Mouse (Mus musculus) mature B cell (primary cell): ENCODE measurements at regions not wholly inside any gene's neighbourhood (a gene's known extent, or its start where the extent isn't known, plus 50 kb on each side); places are given as distances from the start of the nearest gene placed in this dataset.

Source experiments
- in situ Hi-C: fragments of 300-500 bp; cut with MboI; formaldehyde crosslinking; loops from 2 replicates; pipeline ENCODE4 v1.14.3; 2019

DNA sequence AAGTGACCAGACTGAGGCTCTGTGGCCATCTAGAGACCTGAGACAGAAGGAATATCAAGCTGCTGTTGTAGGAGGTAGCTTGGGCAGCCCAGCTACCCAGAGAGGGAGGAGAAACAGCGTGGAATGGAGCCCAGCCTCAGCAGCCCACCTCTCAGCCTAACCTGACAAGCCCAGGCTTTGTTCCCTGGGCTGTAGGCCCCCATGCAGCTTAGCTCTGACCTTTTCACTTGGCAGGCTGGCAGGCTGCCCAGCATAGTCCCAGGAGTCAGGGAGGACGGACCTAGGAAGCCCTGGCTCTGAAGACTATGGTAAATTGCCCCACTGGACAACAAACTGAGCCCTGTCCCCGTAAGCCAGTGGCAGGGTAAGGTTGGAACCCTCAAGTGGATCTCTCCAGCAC, 141.8 kb upstream of the Csf3r start:
- in situ Hi-C loops, result no loop called here

DNA sequence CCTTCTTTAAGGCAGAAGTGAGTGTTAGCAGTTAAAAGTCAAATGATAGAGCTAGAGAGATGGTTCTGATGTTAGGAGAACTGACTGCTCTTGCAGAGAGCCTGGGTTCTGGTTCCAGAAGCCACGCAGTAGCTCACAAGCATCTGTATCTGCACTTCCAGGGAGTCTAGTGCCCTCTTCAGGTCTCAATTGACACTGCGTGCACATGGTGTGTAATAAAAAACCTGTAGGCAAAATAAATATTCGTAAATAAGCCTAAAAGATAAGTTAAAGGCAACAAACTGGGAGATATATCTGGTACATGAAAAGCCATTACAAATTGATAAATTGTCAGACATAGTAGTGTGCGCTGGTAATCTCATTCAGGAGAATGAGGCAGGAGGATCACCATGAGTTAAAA, 133.8 kb upstream of the Csf3r start:
- in situ Hi-C loops, result no loop called here

DNA sequence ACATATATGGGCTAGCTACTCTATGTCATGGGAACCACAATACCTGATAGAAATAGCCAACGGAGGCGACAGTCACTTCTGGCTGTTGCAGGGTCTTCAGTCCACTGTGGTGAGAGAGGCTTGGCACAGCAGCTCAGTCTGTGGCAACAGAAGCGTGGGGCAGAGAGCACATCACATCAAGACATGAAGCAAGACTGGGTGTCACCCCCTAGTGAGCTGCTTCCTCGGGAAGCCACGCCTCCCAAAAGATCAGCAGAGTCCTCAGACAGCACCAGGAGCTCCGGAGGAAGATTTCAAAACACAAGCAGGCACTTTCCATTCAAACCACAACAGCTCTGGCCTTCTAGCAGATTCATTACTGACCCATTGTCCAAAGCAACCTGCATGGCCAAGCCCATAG, 131.2 kb upstream of the Csf3r start:
- in situ Hi-C loops, result no loop called here

DNA sequence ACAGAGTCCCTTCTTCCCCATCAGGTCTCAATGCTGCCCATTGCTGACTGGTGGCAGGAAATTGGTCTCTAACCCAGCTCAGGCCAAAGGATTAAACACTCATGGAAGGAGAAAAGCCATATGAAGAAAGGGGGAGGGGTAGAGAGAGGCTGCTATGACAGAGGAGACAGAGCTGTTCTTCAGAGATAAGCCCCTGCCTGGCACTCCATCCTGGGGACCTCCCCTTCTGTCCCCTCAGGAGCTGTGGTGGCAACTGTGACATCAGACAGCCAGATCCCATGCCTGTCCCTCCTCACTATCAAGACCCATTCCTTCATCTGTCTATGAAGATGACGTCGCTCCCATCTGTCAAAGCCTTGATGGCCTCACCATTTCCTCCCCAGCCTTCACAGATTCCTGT, 126.6 kb upstream of the Csf3r start:
- in situ Hi-C loops, result no loop called here

DNA sequence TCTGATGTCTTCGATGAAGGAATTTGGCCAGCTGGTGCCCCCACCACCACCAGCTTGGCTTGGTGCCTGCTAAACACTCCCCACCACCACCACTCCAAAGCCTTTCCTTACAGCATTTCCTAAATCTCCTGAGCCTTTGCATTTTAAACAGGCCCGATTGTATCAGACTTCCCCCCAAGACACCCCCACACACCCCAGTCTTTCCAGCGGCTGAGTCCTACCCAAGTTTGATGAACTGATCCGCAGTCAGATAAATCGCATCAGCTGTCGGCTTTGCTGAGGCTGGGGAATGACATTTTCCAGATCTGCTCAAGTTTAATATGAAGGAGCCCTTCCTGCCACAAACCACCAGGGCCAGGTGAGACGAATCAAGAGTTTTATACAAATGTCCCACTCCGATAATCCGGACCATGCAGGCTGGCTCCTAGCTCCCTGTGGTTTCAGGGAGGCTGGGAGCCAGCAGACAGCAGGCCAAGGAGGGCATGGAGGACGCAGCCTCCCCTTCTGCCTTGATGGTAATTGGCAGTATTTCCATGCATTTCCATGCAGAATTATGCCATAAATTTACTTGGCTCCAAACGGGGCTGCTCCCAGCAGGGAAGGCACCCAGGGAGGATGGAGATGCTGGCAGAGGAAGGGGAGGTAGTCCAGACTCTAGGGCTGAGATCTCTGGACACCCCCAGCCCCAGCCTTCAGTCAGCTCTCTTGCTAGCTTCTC, 125.6 kb upstream of the Csf3r start:
- in situ Hi-C loops, result no loop called here

DNA sequence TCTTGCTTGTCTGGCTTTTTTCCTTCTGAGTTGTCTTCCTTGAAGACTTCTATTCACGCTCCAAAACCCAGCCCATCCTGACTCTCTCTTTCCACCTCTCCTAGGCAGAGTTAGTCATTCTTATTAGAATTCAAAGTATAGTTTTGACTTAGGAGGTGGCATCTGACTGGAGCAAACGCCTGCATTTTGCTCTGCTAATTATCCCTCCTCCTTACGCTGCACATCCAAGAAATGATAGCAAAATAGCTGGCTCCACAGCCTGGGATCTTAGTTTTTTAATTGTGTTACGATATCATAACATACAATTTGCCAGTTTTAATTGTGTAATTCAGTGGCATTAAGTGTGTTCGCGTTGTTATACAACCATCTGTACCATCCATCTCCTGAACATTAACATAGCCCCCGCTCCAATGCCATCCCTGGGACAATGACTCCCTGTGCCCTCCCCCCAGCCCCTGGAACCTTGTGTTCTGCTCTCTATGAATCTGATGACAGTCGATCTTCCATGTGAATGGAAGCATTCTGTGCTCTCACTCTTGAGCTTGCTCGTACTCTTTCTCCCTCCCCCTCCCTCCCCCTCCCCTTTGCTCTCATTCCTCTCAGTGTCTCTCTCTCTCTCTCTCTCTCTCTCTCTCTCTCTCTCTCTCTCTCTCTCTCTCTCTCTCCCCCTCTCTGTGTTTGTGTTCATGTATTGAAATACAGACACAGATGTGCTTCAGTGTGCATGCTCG, 122.6 kb upstream of the Csf3r start:
- in situ Hi-C loops, result no loop called here

DNA sequence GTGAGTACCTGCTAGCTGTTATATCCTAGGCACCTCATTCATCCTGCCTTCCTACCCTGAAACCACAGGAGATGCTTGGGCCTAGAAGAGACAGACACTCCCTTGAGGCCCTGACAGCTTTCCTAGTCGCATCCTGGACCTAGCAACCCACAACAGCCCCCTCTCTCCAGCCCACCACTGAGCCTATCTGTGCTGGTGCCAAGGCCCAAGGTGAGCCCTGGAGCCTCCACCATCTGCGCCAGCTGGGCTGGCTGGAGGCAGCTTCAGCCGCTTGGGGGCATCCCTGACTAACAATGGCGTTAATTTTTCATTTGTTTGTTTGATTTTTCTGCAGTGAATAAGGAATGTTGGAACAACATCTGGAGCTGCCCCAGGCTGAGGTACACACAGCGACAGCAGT, 118.1 kb upstream of the Csf3r start:
- in situ Hi-C loops, result no loop called here

DNA sequence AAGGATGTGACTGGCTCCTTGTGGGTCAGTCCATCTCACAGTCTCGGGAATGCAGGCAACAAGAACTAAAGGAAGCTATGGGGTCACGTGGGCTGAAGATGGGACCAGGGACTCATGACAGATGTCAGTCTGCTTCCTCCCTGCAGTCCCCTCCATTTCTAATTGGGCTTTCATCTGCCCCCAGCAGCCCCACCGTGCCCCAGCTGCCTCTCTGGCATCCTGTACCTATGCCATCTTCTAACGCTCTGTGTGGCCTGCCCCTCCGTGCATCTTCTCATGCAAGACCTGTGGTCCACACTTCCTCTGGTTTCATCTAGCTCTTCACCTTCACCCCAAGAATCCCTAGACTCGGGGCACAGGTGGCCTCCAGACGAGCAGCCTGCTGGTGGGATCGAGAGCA, 115.4 kb upstream of the Csf3r start:
- in situ Hi-C loops, result no loop called here

DNA sequence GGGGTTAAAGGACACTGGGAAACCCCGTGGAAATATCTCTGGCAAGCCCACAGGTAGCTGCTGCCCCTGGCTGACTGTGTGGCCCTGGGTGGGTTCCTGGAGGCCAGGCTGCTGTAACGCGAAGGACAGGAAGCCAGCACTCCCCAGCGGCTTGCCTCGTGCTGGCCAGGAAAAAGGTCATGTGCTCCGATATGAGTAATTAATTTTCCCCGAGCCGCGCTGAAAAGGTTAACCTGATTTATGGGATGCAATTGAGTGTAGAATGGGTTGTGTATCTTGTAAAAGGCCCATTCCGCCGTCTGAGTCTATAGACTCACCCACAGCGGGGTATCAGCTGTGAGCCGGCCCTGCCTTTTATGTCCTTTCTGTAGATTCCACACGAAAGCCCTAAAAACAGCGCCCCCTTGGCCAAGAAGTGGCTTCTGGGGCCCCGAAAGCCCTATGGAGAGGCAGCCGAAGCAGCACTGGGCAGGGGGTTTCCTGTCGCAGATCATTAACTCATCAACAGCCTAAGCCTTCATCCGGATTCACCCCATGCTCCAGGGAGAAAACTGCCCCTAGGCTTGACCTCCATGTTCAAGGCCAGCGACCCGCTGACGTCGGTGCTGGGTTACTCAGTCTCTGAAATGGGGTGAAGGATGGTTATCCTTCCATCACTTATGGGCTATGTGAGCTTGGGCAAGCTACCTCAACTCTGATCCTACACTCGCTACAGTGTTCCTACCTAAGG, 112.6 kb upstream of the Csf3r start:
- in situ Hi-C loops, result no loop called here

DNA sequence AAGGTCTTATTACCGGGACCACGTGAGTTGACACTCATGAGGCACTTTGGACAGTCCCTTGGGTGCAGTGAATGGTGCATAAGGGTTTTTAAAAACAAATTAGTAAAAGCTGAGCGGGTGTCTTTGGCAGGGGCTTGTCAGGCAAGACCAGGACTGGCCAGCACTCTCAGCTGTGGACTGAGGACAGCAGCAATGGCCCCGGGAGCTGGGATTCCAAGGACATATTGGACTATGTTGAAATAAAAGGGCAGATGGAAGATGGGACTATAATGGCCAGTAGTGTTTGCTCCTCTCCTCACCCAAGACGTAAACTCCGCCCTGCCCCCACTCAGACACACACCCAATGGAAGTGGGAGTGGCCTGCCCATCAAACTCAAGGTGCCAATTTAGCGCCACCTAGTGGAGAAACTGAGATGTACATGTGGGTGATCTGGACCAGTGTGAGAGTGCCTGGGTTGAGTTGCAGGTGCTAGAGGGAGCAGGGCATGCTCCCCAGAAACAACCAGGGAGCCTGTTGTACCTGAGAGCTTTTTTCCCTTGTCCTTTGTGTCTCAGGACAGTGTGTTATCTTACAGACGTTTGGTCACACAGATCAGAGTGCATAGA, 111.8 kb upstream of the Csf3r start:
- in situ Hi-C loops, result no loop called here

DNA sequence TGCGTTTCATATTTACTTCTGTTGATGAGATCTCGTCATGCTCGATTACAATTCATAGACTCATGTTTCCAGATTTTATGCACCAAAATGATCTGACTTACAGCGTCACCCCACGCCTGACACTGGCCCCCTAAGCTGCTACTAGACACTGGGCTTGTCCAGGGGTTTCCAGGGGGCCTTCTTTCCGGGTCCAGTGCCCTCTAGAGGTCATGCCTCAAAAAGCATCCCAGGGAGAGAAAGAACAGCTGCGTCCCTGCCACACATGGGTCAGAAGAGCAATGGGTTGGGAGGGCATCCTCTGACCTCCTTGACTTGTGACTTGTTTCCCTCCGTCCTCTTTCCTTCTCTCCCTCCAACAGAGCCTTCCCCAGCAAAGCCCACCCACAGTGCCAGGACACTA, 109.2 kb upstream of the Csf3r start:
- in situ Hi-C loops, result no loop called here

DNA sequence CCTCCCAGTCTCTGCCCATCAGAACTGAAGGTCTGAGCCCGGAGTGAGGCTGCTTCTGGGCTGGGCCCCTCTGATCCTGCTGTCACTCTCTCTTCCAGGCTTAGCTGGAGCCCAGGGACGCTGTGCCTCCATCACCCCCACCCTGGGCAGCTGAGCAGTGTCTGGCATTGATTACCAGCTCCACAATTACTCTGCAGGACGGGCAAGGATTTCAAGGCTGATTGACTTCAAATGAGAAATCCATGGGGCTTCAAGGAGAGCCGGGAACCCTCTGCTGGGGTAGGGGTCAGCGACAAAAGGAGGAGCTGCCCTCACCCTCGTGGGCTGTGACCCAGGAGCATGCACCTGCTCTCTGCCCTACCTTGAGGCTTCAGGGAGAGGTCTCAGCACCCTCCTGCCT, 107.1 kb upstream of the Csf3r start:
- in situ Hi-C loops, result no loop called here

DNA sequence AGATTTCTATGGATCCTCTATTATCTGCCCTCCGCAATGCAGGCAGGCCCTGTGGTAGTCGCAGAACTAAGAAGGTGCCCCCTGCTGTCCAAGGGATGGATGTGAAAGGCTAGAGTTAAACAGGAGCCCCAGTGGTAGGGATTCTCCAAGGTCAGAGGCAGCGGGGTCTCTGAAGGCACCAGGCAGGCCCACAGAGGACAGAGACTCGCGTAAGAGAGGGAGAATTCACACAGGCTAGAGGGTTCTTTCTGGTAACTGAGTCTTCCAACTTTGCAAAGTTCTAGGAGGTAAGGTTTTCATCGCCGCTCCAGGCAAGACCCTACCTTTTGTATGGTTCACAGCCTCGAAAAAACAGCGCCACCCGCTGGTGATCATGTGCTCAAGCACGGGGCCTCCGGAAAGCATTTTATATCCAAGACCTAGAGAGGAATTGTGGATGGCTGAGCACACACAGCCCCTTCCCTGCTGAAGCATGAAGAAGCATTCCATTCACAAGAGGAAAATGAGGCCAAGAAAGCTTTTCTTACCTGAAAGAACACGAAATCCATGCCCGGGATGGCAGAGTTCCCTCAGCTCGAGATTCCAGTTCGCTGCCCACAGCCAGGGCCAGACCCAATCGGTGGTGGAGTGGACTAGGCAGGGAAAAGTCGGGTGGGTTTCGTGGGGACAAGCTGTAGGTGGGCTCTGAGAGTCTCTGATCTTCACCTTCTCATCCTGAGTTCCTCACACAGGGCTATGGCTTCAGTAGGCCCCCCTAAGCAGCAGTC, 102.6 kb upstream of the Csf3r start:
- in situ Hi-C loops, result no loop called here

DNA sequence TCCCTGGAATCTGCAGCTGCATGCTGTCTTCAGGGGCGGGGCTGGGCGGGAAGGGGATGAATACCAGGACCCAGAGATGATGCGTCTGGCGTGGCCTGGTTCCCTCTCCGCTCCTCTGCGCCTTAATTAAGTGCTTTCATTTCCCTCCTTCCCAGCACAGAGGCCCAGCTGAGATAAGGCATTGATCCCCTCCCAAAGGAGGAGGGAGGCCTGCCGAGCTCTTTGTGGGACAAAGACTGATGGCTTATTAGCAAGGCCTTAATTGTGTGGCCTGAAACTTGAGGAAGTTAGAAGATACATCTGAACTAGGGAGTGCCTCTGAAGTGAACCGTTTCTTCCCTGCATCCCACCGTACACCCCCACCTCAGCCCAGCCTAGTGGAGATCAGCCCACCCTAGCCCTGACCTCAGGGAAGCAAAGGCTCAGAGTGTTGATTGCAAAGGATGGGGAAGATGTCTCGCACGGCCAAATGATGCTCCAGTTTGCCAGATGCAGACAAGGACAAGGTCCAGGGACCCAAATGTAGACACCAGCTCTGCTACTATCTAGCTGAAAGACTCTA, 102.0 kb upstream of the Csf3r start:
- in situ Hi-C loops, result no loop called here

DNA sequence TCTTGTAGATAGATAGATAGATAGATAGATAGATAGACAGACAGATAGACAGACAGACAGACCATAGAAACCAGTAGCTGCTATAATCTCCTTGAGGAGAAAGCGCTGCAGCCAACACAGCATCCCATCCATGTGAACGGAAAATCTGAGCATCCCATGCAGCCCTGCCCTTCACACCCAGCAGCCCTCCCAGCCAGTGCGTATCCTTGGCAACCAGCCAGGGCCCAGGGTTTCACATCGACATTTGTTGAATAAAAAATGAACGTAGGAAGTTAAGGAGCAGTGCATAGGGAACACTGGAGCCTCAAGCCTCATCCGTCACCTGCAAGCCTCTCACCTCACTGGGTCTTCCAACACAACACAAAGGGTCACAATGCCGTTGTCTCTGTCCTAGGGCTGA, 101.1 kb upstream of the Csf3r start:
- in situ Hi-C loops, result no loop called here

DNA sequence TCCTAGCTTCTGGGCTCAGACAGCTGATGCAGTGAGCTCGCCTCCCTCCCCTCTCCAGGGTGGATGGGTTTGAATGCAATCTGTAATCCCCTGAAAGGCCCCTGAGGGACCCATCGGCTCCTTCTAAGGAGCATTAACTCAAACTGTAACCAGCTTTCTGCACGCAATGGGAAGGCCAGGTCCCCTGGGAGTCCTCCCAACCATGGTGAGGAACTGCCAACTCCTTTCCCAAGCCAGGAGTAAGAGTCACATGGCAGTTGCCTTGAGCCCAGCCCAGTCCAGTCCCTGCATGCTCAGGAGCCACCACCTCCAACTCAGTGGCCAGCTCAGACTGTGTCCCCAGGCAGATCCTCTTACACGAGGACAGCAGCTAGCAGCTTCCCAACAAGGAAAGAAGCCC, 96.2 kb upstream of the Csf3r start:
- in situ Hi-C loops, result no loop called here

DNA sequence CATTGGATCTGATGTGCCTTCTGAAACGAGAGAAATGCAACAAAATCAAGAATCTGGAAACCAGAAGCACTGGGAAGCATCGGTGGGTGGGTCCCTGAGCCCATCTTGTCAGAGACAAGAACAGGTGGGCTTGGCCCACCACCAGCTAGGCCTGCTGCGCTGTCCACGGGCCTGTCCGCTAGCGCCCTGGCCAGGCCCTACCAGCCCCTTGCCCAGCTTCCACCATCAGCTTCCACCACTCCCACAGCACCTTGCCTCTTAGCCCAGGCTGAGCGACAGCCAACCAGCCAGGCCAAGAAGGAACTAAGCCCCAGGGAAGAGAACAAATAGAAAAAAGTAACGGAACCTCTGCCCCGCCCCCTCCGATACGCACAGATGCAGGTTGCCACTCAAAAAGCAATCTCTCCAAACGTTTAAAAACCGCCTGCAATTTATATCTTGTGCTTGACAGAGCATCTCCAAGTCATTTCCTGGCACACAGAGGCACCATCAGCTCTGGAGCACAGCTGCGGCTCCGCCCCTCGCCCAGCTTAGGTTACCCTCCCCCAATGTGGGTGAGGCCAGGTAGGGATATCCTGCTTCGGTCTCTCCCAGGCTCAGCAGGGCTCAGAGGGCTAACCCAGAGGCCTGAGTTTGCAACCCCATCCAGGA, 95.1 kb upstream of the Csf3r start:
- in situ Hi-C loops, result no loop called here

DNA sequence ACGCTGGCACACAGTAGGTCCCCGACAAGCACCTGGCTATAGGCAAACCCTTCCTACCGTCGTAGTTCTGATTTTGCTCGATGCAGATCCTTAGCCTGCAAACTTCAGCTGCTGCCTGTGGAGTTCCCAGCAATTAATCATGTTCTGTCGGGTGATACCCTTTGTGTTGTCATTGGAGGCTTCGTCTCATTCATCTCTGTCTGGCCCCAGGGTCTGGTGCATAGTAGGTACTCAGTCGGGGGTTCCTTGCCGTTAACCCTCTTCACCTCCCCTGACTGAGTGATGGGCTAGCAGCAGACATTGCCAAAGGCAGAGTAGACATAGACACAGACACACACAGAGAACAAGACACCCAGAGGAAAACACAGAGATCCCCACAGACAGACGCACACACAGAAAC, 93.6 kb upstream of the Csf3r start:
- in situ Hi-C loops, result no loop called here

DNA sequence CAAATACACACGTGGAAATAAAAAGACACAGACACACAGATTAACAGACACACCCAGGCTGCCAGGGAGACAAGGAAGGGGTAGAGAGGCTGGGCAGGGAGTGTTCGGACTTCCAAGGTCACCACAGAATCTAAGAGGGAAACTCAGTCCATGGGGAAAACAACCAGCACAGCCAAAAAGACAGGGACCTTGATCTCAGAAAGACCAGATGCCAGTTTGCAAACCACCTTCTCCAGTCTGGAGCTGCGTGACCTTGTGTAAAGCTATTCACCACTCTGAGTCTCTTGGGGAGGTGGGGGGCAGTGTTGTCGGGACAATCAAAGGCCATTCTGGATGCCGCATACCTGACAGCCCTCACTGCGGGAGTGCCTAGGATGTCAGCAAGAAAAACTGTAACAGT, 93.0 kb upstream of the Csf3r start:
- in situ Hi-C loops, result no loop called here

DNA sequence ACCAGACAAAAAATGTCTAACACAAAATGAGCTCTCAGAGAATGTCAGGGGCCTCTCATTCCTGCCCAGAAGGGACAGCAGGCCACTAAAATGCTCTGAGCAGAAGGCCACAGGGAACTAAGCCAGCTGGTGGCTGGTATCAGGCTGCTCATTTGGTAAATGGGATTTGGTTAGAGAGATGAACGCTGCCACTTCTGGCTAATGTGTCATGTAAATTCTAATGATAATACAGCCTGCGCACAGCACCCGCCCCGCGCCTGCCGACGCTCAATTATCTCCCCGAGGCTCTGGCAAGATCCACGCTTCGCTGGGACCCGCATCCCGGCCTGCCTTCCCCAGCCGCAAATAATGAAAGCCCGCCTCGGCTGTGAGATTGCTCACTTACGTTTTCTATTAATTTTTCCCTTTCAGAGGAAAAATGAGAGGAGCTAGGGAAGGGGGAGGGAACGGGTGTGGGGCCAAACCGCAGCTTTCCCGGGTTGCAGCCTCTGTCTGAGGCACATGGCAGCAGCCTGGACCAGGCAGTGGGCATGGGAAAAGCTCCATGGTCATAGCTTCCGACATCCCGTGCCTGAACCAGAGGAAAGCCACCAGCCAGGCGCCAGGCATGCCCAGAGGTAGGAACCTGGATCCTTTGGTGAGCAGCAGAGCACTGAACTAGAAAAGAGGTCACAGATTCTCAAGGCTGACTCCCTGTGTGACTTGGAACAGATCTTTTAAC, 92.2 kb upstream of the Csf3r start:
- in situ Hi-C loops, result no loop called here
